Mouse (Mus musculus): ENCODE measurements around the gene Sgsm1.
"Not testable (repeated sequence)": the region's sequence is repeated elsewhere in the genome, so short reads cannot be mapped to it uniquely, and the experiment has no call there.

Gene Sgsm1

GRCm38 (mm10) chr5:113310377-113311003, at the start of gene Sgsm1:
TSS of gene Sgsm1 (minus strand) at chr5:113310786.
- no peak for DNase-seq (ENCODE audit: extremely low read depth, insufficient read length, low spot score)

- no peak for DNase-seq (ENCODE audit: extremely low read depth, insufficient read length, low spot score)
These were observed 48.2 kb upstream of the Sgsm1 start for GRCm38 (mm10) chr5:113358833-113359232.

GRCm38 (mm10) chr5:113357656-113358055, 47.1 kb upstream of the Sgsm1 start:
- no peak for DNase-seq (ENCODE audit: extremely low read depth, insufficient read length, low spot score)

DNA sequence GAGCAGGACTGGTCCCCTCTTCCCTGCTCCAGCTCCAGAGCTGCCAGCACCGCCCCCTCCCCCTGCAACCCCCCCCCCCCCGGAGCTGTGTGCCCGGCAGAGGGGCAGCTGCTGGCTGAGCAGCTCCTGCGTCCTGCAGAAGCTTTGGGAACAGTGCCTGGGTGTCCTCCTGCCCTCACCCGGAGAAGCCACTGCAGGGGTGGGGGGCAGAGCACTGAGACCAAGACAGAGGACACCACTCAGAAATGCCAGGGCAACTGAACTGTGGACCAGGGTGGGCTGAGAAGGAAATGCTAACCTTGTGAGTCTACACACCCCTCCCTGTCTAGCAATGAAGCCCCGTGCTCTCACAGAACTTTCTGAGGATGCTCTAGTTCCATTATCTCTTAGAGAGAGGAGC, 46.6 kb upstream of the Sgsm1 start, which contains the start of gene Aym1:
Aym1 (plus strand) TSS at position 109 of the 400 bp plus-strand sequence.
- DNase-seq (ENCODE audit: extremely low read depth, insufficient read length, low spot score) = no peak

GRCm38 (mm10) chr5:113354311-113354710, 43.7 kb upstream of the Sgsm1 start:
- no peak for DNase-seq (ENCODE audit: extremely low read depth, insufficient read length, low spot score)

DNA sequence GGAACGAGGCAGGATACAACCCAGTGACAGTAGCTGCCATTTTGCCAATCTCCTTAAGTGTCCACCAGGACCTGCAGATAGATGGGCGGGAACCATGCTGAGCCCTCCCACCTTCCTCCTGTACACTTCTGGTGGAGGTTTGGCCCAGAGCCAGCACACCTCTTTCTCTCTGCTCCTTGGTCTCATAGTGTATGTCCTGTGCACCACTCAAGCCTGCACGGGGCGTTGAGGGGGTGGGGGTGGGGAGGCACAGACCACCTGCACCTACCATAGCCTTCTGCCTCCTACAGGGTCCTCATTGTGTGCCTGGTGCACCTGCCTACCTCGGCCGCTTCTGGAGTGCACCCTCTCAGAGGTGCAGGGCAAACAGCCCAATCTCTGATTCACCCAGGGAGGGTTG, 42.0 kb upstream of the Sgsm1 start:
- no peak for DNase-seq (ENCODE audit: extremely low read depth, insufficient read length, low spot score)

DNA sequence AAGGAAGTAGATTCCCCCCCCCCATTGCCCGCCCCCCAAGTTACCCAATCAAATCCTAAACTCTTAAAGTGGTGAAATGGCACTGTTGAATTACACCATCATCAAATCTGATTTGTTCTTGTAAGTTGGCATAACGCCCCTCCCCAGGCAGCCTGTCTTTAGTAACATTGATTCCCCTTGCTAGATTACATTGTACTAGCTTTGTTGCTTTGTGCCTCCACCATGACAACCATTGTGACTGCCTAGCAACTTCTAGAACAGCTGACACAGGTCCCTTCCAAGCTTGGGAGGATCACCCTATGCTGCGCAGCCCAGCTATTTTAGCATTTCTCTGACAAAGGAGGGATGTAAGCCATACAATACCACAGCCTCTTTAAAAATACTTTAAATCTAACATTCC, 41.2 kb upstream of the Sgsm1 start:
- no peak for DNase-seq (ENCODE audit: extremely low read depth, insufficient read length, low spot score)

DNA sequence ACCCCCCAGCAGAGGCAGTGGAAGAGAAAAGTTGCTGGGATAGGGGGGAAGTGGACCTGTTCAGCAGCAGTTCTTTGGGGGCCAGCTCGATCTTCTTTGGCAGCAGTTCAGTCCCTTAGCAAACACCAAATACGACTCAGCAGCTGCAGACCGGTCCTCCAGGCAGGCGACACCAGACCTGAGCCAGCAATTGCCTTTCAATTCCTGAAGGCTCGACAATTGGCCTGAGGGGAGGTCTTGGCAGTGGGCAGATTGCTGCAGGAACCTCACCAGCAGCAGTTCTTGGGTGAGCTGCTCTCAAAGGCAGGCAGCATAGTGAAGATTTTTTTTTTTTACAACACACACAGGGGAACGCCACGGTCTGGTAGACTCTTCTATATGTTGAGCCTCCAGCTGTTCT, 39.2 kb upstream of the Sgsm1 start:
- DNase-seq (ENCODE audit: extremely low read depth, insufficient read length, low spot score) = no peak

DNA sequence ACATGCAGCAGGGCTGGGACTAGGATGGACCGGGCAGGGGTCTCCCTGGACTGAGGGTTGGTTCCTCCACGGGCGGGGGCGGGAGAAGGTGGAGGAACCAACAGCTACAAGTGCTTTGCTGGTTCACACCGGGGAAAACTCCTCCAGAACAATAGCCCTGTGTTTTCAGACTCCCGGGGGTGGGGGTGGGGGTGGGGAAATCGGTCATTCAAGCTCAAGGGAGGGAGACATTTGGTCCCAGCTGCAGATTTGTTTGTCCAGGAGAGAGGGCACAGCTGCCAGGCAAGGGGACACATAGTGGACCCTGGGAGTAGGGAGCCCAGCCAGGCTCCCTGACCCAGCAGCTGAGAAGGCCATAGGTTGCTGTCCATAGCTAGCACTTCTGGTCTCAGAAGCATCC, 38.6 kb upstream of the Sgsm1 start:
- no peak for DNase-seq (ENCODE audit: extremely low read depth, insufficient read length, low spot score)

GRCm38 (mm10) chr5:113348597-113348996, 38.0 kb upstream of the Sgsm1 start:
- no peak for DNase-seq (ENCODE audit: extremely low read depth, insufficient read length, low spot score)

DNA sequence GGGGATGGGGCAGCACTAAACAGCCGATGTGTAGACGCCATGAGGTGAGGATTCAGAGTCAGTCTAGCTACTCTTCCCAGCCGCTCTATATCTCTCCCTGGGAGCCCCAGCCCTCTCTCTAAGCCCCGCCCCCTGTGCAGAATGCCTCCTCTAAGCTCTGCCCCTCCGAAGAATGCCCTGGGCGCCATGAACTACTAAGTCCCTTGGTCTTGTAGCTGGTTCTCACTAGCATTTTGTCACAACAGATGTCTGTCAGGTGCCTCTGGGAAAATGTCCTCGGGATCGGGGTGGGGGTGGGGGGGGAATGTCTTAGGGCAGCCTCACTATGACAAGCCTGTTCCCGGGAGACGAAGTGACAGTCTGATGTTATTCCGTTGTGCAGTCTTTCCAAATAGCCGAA, 37.0 kb upstream of the Sgsm1 start:
- DNase-seq (ENCODE audit: extremely low read depth, insufficient read length, low spot score) = no peak

DNA sequence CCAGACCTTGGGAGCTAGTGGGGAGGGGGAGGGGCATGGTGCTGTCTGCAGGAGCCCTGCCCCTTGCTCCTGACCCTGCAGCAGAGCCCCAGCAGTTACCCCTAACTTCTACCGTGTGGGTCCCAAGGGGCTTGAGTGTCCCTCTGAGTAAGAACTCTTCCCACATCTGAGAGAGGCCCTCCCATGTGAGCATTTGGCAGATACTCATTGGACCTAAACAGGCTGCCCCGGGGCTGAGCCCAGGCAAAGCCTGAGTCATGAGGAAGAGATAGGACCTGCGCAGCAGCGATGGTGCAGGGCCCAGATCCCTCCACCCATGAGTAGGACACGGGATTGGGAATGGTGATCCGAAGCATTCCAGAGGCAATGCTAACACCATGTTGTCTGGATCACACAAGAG, 36.1 kb upstream of the Sgsm1 start:
- not testable (repeated sequence) for DNase-seq (ENCODE audit: extremely low read depth, insufficient read length, low spot score)

DNA sequence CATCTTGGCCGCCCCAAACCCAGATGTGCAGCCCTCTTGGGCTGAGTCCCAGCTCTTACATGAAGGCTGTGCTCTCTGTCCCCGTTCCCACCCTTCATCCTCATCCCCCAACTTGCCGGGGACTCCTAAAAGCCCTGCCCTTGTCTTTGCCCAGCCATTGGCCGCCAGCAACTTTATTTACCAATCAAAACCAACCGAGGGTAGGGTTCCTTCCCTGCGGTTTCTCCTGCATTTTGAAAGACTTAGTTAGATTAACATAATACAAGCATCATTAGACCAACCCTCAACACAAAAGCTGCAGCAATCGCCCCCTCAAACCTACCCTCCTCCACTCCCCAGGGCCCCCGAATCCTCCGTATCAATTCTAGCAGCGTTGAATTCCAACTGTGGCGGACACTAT, 35.2 kb upstream of the Sgsm1 start:
- no peak for DNase-seq (ENCODE audit: extremely low read depth, insufficient read length, low spot score)

DNA sequence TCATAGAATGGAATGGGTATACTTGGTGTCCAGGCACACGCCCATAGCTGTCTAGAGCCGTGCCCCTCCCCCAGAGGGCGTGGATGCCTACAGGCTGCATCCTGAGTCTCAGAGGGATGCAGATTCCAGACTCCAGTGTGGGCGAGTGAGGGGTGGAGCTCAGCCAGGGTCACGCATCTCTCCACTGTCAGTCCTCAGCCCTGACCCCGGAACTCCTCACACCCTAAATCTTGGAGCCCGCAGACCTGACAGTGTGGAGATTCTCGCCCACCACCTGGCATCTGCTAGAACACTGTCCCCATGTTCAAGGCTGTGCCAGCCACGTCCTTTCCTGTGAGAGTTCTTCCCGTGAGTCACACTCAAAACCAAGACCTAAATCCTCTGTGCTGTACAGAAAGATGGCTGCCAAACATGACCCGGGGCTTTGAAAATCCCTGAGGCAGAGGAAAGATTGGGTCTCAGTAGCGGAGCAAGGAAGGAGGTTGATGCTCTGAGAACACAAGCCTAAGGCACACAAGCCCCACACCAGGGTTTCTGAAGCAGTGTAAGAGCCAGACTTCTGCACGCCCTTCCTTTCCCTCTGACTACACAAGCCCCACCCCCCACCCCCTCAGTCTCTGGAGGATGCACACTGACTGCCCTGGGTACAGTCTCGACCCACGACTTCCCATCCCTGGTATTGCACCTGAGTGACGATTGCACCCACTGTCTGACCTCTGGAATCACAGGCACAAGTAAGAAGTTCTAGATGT, 34.2 kb upstream of the Sgsm1 start:
- peak; percentile 46 for DNase-seq (ENCODE audit: extremely low read depth, insufficient read length, low spot score)

DNA sequence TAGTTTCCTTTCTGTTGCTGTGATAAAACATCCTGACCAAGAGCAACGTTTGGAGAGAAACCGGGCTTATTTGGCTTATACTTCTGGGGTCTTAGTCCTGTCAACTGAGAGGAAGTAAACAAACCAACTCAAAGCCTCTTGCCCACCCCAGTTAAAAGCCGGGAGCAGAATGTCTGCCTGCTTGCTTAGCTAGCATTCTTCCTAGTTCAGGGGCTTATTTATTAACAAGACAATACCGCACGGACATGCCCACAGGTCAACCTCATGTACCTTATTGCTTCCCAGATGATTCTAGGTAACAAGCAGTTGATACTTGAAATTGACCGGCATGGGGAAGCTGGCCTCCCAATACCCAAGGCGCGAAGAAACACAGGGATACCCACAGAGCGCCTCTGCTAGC, 25.7 kb upstream of the Sgsm1 start:
- no peak for DNase-seq (ENCODE audit: extremely low read depth, insufficient read length, low spot score)

DNA sequence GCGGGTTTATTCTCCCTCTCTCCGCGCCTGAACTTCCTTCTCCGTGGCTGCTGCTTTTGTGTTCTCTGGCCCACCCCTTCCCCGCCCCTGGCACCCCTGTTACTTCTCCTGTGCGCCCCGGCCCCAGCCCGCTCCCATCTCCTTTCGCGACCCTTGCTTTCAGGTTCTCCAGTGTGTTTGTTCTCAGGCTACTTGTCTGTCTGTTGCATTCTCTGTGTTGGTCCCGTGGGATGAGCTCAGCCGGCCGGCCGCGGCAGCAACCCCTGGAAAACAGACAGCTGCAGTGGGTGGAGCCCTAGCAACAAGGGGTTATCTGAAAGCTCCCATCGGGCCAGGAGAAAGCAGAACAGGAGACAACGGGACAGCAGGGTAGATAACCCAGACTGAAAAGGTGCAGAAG, 25.1 kb upstream of the Sgsm1 start:
- DNase-seq (ENCODE audit: extremely low read depth, insufficient read length, low spot score) = no peak

GRCm38 (mm10) chr5:113334621-113335530, 24.3 kb upstream of the Sgsm1 start:
- DNase-seq (ENCODE audit: extremely low read depth, insufficient read length, low spot score) = no peak

DNA sequence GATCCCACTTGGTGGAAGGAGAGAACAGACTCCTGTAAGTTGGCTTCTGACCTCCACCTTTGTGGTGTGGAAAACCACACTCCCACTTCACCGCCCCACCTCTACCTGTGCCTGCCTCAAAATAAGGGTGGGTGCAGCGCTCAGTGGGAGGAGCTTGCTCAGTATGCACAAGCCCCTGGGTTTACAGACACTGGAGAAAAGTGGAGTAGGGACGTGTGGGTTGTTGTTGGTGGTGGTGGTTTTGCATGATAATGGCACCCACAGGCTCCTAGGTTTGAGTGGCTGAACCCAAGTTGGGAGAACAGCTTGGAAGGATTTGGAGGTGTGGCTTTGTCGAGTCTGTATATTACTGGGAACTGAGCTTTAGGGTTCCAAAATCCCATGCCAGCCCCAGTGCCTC, 22.3 kb upstream of the Sgsm1 start:
- DNase-seq (ENCODE audit: extremely low read depth, insufficient read length, low spot score) = no peak

- DNase-seq (ENCODE audit: extremely low read depth, insufficient read length, low spot score) = no peak
These were observed 21.7 kb upstream of the Sgsm1 start for GRCm38 (mm10) chr5:113332239-113332638.

- no peak for DNase-seq (ENCODE audit: extremely low read depth, insufficient read length, low spot score)
These were observed 19.6 kb upstream of the Sgsm1 start for GRCm38 (mm10) chr5:113330202-113330601.

- no peak for DNase-seq (ENCODE audit: extremely low read depth, insufficient read length, low spot score)
These were observed 18.9 kb upstream of the Sgsm1 start for GRCm38 (mm10) chr5:113329463-113329862.

Measured in 3134 (cell line).